Mouse (Mus musculus): ENCODE data around the gene Hspa1a. TPM values are rescaled to one million over a fixed set of nuclear protein-coding genes. Genes with fewer than 3 reads are reported as not detected.
"Not testable (repeated sequence)": the region's sequence is repeated elsewhere in the genome, so short reads cannot be mapped to it uniquely, and the experiment has no call there.

Gene Hspa1a
- polyA plus RNA-seq, 1 experiment from 2014 or later: 4.4 TPM

DNA sequence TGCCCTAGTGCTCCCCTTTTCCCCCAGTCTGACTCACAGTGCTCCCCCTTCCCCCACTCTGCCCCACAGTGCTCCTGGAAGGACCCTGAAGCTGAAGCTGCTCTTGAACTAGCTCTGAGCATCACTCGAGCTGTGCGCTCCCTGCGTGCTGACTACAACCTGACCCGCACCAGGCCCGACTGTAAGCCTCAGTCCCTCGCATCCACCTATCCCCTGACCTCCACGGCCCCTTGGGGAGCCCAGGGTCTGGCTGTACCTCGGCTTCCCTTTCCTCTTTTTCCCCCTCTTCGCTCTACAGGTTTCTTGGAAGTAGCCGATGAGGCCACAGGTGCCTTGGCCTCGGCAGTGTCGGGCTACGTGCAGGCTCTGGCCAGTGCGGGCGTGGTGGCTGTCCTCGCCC is 43.3 kb upstream of the Hspa1a start:
- H3K27me3 ChIP-seq (ENCODE audit: control insufficient read depth, insufficient read depth, low read length): no peaks in the 10 kb centered on the region
- no peaks in the 10 kb centered on the region for H3K9me3 ChIP-seq (replicated peaks; ENCODE audit: control insufficient read depth, low read length)
- WGBS: 91% methylated on average over 16 of the region's 16 CpGs
- H3K9ac ChIP-seq (ENCODE audit: low read length): no peak overlapping the region
- no peak overlapping the region for H3K27ac ChIP-seq (ENCODE audit: low read length)
- no peak overlapping the region for H3K4me2 ChIP-seq (ENCODE audit: low read depth, low read length)
- H3K36me3 ChIP-seq (ENCODE audit: control insufficient read depth, insufficient read depth): peaks cover 50% of the 10 kb centered on the region
- ATAC-seq (replicated peaks; ENCODE audit: extremely low read depth, insufficient read depth, low FRiP score): no peak
- peaks cover 9% of the 10 kb centered on the region for H3K4me1 ChIP-seq (ENCODE audit: control insufficient read depth, insufficient read depth, low read length)
- H3K4me3 ChIP-seq (ENCODE audit: low read length): no peak overlapping the region

- no peak overlapping the region for H3K4me3 ChIP-seq (ENCODE audit: low read length)
- no peak for ATAC-seq (replicated peaks; ENCODE audit: extremely low read depth, insufficient read depth, low FRiP score)
- no peaks in the 10 kb centered on the region for H3K9me3 ChIP-seq (replicated peaks; ENCODE audit: control insufficient read depth, low read length)
- peaks cover 54% of the 10 kb centered on the region for H3K36me3 ChIP-seq (ENCODE audit: control insufficient read depth, insufficient read depth)
- peaks cover 9% of the 10 kb centered on the region for H3K4me1 ChIP-seq (ENCODE audit: control insufficient read depth, insufficient read depth, low read length)
- H3K9ac ChIP-seq (ENCODE audit: low read length): no peak overlapping the region
- no peaks in the 10 kb centered on the region for H3K27me3 ChIP-seq (ENCODE audit: control insufficient read depth, insufficient read depth, low read length)
- no peak overlapping the region for H3K27ac ChIP-seq (ENCODE audit: low read length)
- 84% methylated on average over 6 of the region's 6 CpGs for WGBS
- H3K4me2 ChIP-seq (ENCODE audit: low read depth, low read length): no peak overlapping the region
These were observed 41.3 kb upstream of the Hspa1a start for GRCm38 (mm10) chr17:35013221-35013620.

GRCm38 (mm10) chr17:35012430-35012829 is 40.5 kb upstream of the Hspa1a start:
- 85% methylated on average over 13 of the region's 13 CpGs for WGBS
- Histone ChIP-seq H3K27ac (ENCODE audit: low read length) (no peak overlapping the region), H3K4me3 (ENCODE audit: low read length) (no peak overlapping the region), H3K9me3 (replicated peaks; ENCODE audit: control insufficient read depth, low read length) (no peaks in the 10 kb centered on the region), H3K4me1 (ENCODE audit: control insufficient read depth, insufficient read depth, low read length) (peaks cover 9% of the 10 kb centered on the region), H3K27me3 (ENCODE audit: control insufficient read depth, insufficient read depth, low read length) (no peaks in the 10 kb centered on the region), H3K4me2 (ENCODE audit: low read depth, low read length) (no peak overlapping the region), H3K36me3 (ENCODE audit: control insufficient read depth, insufficient read depth) (peaks cover 57% of the 10 kb centered on the region), H3K9ac (ENCODE audit: low read length) (no peak overlapping the region)
- no peak for ATAC-seq (replicated peaks; ENCODE audit: extremely low read depth, insufficient read depth, low FRiP score)

GRCm38 (mm10) chr17:35011440-35011839 is 39.5 kb upstream of the Hspa1a start:
- H3K27ac ChIP-seq (ENCODE audit: low read length): no peak overlapping the region
- no peak for ATAC-seq (replicated peaks; ENCODE audit: extremely low read depth, insufficient read depth, low FRiP score)
- H3K4me3 ChIP-seq (ENCODE audit: low read length): no peak overlapping the region
- no peaks in the 10 kb centered on the region for H3K9me3 ChIP-seq (replicated peaks; ENCODE audit: control insufficient read depth, low read length)
- no peak overlapping the region for H3K9ac ChIP-seq (ENCODE audit: low read length)
- WGBS: 92% methylated on average over 8 of the region's 8 CpGs
- no peaks in the 10 kb centered on the region for H3K27me3 ChIP-seq (ENCODE audit: control insufficient read depth, insufficient read depth, low read length)
- peaks cover 6% of the 10 kb centered on the region for H3K4me1 ChIP-seq (ENCODE audit: control insufficient read depth, insufficient read depth, low read length)
- no peak overlapping the region for H3K4me2 ChIP-seq (ENCODE audit: low read depth, low read length)
- peaks cover 65% of the 10 kb centered on the region for H3K36me3 ChIP-seq (ENCODE audit: control insufficient read depth, insufficient read depth)

- Histone ChIP-seq H3K4me2 (ENCODE audit: low read depth, low read length) (no peak overlapping the region), H3K4me3 (ENCODE audit: low read length) (no peak overlapping the region), H3K4me1 (ENCODE audit: control insufficient read depth, insufficient read depth, low read length) (no peaks in the 10 kb centered on the region), H3K27ac (ENCODE audit: low read length) (no peak overlapping the region), H3K36me3 (ENCODE audit: control insufficient read depth, insufficient read depth) (peaks cover 68% of the 10 kb centered on the region), H3K27me3 (ENCODE audit: control insufficient read depth, insufficient read depth, low read length) (no peaks in the 10 kb centered on the region), H3K9ac (ENCODE audit: low read length) (no peak overlapping the region), H3K9me3 (replicated peaks; ENCODE audit: control insufficient read depth, low read length) (no peaks in the 10 kb centered on the region)
- 85% methylated on average over 7 of the region's 7 CpGs for WGBS
- no peak for ATAC-seq (replicated peaks; ENCODE audit: extremely low read depth, insufficient read depth, low FRiP score)
These were observed 37.6 kb upstream of the Hspa1a start for GRCm38 (mm10) chr17:35009586-35009985.

DNA sequence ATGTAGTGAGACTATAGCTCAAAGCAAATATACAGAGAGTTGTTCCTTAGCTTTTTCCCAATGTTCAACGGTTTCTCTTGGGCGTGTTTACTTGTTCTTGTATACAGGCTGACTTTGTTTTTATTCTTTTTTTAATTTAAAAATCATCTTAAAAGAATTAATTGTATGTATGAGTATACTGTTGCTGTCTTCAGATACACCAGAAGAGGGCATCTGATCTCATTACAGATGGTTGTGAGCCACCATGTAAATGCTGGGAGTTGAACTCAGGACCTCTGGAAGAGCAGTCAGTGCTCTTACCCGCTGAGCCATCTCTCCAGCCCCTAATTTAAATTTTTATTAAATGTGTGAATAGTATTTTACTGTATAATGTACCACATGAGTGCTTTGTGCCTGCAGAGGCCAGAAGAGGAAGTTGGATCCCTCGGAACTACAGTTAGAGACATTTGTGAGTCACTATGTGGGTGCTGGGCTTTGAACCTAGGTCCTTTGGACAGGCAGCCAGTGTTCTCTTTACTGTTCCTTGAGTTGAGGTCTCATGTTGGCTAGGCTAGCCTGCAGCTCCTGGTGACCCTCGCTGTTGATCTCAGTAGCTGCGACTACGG is 35.5 kb upstream of the Hspa1a start:
- no peak overlapping the region for H3K4me2 ChIP-seq (ENCODE audit: low read depth, low read length)
- H3K27ac ChIP-seq (ENCODE audit: low read length): no peak overlapping the region
- no peak overlapping the region for H3K9ac ChIP-seq (ENCODE audit: low read length)
- H3K9me3 ChIP-seq (replicated peaks; ENCODE audit: control insufficient read depth, low read length): no peaks in the 10 kb centered on the region
- WGBS: 94% methylated on average over 7 of the region's 7 CpGs
- peaks cover 54% of the 10 kb centered on the region for H3K36me3 ChIP-seq (ENCODE audit: control insufficient read depth, insufficient read depth)
- no peak for ATAC-seq (replicated peaks; ENCODE audit: extremely low read depth, insufficient read depth, low FRiP score)
- no peaks in the 10 kb centered on the region for H3K27me3 ChIP-seq (ENCODE audit: control insufficient read depth, insufficient read depth, low read length)
- peaks cover 9% of the 10 kb centered on the region for H3K4me1 ChIP-seq (ENCODE audit: control insufficient read depth, insufficient read depth, low read length)
- H3K4me3 ChIP-seq (ENCODE audit: low read length): no peak overlapping the region

DNA sequence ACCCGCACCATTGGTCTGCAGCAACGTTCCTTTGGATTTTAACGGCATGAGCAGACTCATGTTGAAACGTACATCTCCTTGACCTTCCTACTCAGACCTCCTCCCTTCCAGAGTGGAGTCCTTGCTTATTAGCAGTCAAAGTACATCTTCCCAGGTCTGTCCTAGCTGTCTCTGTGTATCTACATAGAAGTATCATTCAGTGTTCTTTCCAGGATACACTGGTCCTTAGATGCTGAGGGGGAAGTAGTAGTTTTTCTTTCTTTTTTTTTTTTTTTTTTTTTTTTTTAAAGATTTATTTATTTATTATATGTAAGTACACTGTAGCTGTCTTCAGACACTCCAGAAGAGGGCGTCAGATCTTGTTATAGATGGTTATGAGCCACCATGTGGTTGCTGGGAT is 33.9 kb upstream of the Hspa1a start:
- not testable (repeated sequence) for H3K4me3 ChIP-seq (ENCODE audit: low read length); H3K4me2 ChIP-seq (ENCODE audit: low read depth, low read length); H3K27me3 ChIP-seq (ENCODE audit: control insufficient read depth, insufficient read depth, low read length); ATAC-seq (replicated peaks; ENCODE audit: extremely low read depth, insufficient read depth, low FRiP score); H3K9me3 ChIP-seq (replicated peaks; ENCODE audit: control insufficient read depth, low read length); H3K9ac ChIP-seq (ENCODE audit: low read length); H3K27ac ChIP-seq (ENCODE audit: low read length)
- Histone ChIP-seq H3K4me1 (ENCODE audit: control insufficient read depth, insufficient read depth, low read length) (peaks cover 19% of the 10 kb centered on the region), H3K36me3 (ENCODE audit: control insufficient read depth, insufficient read depth) (peaks cover 38% of the 10 kb centered on the region)
- WGBS: 98% methylated on average over 4 of the region's 5 CpGs

DNA sequence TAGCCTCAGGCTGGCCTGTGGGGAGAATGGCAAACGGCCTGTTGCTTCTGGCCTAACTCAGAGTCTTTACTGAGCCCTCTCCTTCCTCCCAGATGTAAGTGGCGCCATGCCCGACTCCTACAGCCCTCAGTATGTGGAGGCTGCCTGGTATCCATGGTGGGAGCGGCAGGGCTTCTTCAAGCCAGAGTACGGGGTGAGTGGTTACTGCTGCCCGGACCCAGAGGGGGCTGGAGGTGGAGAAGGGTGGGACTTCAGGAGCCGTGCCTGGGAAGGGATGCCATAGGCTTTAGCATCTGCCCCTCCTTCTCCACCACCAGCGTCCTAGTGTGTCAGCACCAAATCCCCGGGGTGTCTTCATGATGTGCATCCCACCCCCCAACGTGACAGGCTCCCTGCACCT is 33.2 kb upstream of the Hspa1a start:
- H3K4me1 ChIP-seq (ENCODE audit: control insufficient read depth, insufficient read depth, low read length): peaks cover 19% of the 10 kb centered on the region
- 89% methylated on average over 10 of the region's 10 CpGs for WGBS
- H3K9ac ChIP-seq (ENCODE audit: low read length): no peak overlapping the region
- no peak overlapping the region for H3K4me3 ChIP-seq (ENCODE audit: low read length)
- H3K4me2 ChIP-seq (ENCODE audit: low read depth, low read length): no peak overlapping the region
- H3K27me3 ChIP-seq (ENCODE audit: control insufficient read depth, insufficient read depth, low read length): no peaks in the 10 kb centered on the region
- H3K36me3 ChIP-seq (ENCODE audit: control insufficient read depth, insufficient read depth): peaks cover 32% of the 10 kb centered on the region
- ATAC-seq (replicated peaks; ENCODE audit: extremely low read depth, insufficient read depth, low FRiP score): no peak
- H3K9me3 ChIP-seq (replicated peaks; ENCODE audit: control insufficient read depth, low read length): no peaks in the 10 kb centered on the region
- no peak overlapping the region for H3K27ac ChIP-seq (ENCODE audit: low read length)

GRCm38 (mm10) chr17:35004075-35004717 is 32.2 kb upstream of the Hspa1a start:
- ATAC-seq (replicated peaks; ENCODE audit: extremely low read depth, insufficient read depth, low FRiP score): no peak
- H3K9ac ChIP-seq (ENCODE audit: low read length): no peak overlapping the region
- H3K27ac ChIP-seq (ENCODE audit: low read length): no peak overlapping the region
- H3K4me1 ChIP-seq (ENCODE audit: control insufficient read depth, insufficient read depth, low read length): peaks cover 28% of the 10 kb centered on the region
- H3K4me2 ChIP-seq (ENCODE audit: low read depth, low read length): no peak overlapping the region
- peaks cover 28% of the 10 kb centered on the region for H3K36me3 ChIP-seq (ENCODE audit: control insufficient read depth, insufficient read depth)
- WGBS: 92% methylated on average over 17 of the region's 17 CpGs
- no peaks in the 10 kb centered on the region for H3K27me3 ChIP-seq (ENCODE audit: control insufficient read depth, insufficient read depth, low read length)
- no peaks in the 10 kb centered on the region for H3K9me3 ChIP-seq (replicated peaks; ENCODE audit: control insufficient read depth, low read length)
- H3K4me3 ChIP-seq (ENCODE audit: low read length): no peak overlapping the region

Data from heart, embryonic 16.5 days (tissue).